Mouse (Mus musculus) limb, embryonic 15.5 days (tissue): ENCODE results near the gene Rraga. TPM values are rescaled to one million over a fixed set of nuclear protein-coding genes. Genes with fewer than 3 reads are reported as not detected.

Source experiments
- ATAC-seq: fragments of 200-750 bp; cut with Nextera tagmentation; 2 replicates; pipeline ENCODE4 v1.8.0; 2017; ENCODE audit warnings: low read depth, moderate TSS enrichment; ENCODE audit not compliant: insufficient number of reproducible peaks, low FRiP score, low TSS enrichment
- H3K27ac ChIP-seq: fragments of 300-500 bp; sonication (generic); 2 replicates; pipeline ENCODE4 v1.5.1; 2015; ENCODE audit warnings: moderate library complexity, mild to moderate bottlenecking, inconsistent platforms
- H3K27me3 ChIP-seq: fragments of 300-500 bp; sonication (generic); 2 replicates; pipeline ENCODE4 v1.6.1; 2015; ENCODE audit warnings: inconsistent platforms
- H3K36me3 ChIP-seq: fragments of 300-500 bp; sonication (generic); 2 replicates; pipeline ENCODE4 v1.6.1; 2015; ENCODE audit warnings: inconsistent platforms
- H3K4me1 ChIP-seq: fragments of 300-500 bp; sonication (generic); 2 replicates; pipeline ENCODE4 v1.6.1; 2015; ENCODE audit warnings: inconsistent platforms
- H3K4me2 ChIP-seq: fragments of 300-500 bp; sonication (generic); 2 replicates; pipeline ENCODE4 v1.6.1; 2015; ENCODE audit warnings: mild to moderate bottlenecking, inconsistent platforms
- H3K4me3 ChIP-seq: fragments of 300-500 bp; sonication (generic); 2 replicates; pipeline ENCODE4 v1.5.1; 2015; ENCODE audit warnings: mild to moderate bottlenecking, inconsistent platforms
- H3K9ac ChIP-seq: fragments of 300-500 bp; sonication (generic); 2 replicates; pipeline ENCODE4 v1.6.1; 2015; ENCODE audit warnings: inconsistent platforms
- H3K9me3 ChIP-seq: fragments of 300-500 bp; sonication (generic); 2 replicates; pipeline ENCODE4 v1.6.1; 2016; ENCODE audit warnings: inconsistent platforms
- WGBS: fragments of 180-500 bp; shearing (Covaris S2); methylation state at CpG from one replicate; pipeline ENCODE4 v1.1.7; 2015; 5-methylcytosine and 5-hydroxymethylcytosine counted together
- polyA plus RNA-seq: library from polyadenylated mRNA; unstranded; fragments of >200 nt; fragmentation: Nextera tagmentation; extraction: Ambion mirVana; gene quantifications from 2 replicates; pipeline ENCODE4 v1.2.1, GENCODE M21; 2015

The Rraga gene
- 75.4 and 95.2 TPM in 2 replicates for polyA plus RNA-seq

- Histone ChIP-seq H3K9me3 (no peaks in the 10 kb centered on the region), H3K4me3 (peak within 1 kb of the TSS; percentile 82), H3K4me1 (peaks cover 9% of the 10 kb centered on the region), H3K9ac (peak within 1 kb of the TSS; percentile 84), H3K4me2 (peak within 1 kb of the TSS; percentile 69), H3K27ac (peak within 1 kb of the TSS; percentile 98), H3K36me3 (peaks cover 12% of the 10 kb centered on the region), H3K27me3 (no peaks in the 10 kb centered on the region)
- under 1% methylated on average over 53 of the region's 53 CpGs for WGBS
- peak; percentile 92 for ATAC-seq
Measured at GRCm38 (mm10) chr4:86575283-86575983, at the start of gene Rraga. Rraga (plus strand) TSS chr4:86575668.

DNA sequence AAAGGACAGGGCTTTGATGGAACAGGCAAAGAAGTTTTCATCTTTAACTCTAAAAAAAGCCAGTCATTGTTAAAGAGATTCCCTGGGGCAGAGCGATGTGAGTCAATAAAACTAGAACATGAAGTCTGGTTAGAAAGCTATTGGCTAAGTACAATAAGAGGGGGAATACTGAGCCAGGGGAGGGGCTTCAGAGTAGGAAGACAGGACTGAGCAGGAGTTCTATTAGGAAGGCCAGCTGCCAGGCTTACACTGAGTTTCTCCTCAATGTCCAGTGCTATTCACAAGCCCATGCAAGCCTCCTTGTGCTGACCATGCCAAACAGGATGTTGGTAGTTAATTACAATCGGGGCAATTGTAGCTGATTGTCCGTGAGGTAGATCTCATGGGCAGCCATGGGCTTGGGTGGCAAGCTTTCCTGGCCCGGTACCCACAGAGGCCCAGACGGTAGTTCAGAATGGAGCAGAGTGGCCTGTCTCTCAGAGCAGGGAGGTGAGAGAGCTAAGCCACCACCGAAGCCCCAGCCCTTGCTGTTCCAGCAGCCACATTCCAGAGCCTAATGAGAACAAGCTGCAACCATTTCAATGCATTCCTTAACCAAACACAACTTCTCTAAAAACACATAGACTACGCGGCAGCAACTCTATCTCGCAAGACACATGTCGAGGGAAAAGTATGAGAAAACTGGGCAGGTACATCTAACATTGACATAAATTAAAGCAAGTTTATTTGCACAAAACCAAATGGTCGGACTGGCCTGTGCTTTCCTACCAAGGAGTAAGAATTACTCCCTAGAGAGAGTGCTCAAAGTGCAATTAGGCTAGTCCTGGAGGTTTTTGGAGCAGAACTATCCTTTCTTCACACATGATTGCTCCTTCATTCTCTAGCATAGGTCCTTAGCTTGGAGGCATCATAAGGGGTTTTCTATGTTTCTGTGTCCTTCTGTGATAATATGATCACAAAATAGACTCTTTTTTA, 48.0 kb upstream of the Rraga start:
- H3K36me3 ChIP-seq = no peaks in the 10 kb centered on the region
- no peaks in the 10 kb centered on the region for H3K27me3 ChIP-seq
- H3K9me3 ChIP-seq = no peaks in the 10 kb centered on the region
- peak overlapping the region; percentile 86 for H3K27ac ChIP-seq
- ATAC-seq = peak; percentile 77
- WGBS = 15% methylated on average over 11 of the region's 11 CpGs
- H3K4me1 ChIP-seq = peaks cover 28% of the 10 kb centered on the region
- no peak overlapping the region for H3K9ac ChIP-seq
- H3K4me3 ChIP-seq = no peak overlapping the region
- no peak overlapping the region for H3K4me2 ChIP-seq

DNA sequence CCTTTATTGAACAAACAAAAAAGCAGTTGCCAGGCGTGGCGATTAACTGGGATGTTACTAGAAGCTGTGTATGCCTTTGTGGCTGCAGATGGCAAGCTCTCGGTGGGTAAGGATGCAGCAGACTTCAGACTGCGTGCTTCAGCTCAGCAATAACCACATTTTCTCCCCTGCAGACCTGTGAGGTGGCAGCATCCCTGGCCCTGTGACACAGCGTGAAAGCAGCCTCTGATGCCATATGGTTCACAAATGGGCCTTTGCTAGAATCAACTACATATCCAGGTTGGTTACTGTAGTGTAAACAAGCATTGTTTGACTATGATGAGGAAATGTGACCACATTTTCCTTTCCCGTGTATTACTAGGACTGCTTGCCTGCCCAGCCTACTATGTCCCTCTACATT, 46.3 kb upstream of the Rraga start:
- Histone ChIP-seq H3K36me3 (no peaks in the 10 kb centered on the region), H3K9me3 (no peaks in the 10 kb centered on the region), H3K4me1 (peaks cover 38% of the 10 kb centered on the region), H3K9ac (no peak overlapping the region), H3K4me3 (no peak overlapping the region), H3K4me2 (no peak overlapping the region), H3K27me3 (no peaks in the 10 kb centered on the region), H3K27ac (no peak overlapping the region)
- no peak for ATAC-seq
- 68% methylated on average over 6 of the region's 6 CpGs for WGBS

DNA sequence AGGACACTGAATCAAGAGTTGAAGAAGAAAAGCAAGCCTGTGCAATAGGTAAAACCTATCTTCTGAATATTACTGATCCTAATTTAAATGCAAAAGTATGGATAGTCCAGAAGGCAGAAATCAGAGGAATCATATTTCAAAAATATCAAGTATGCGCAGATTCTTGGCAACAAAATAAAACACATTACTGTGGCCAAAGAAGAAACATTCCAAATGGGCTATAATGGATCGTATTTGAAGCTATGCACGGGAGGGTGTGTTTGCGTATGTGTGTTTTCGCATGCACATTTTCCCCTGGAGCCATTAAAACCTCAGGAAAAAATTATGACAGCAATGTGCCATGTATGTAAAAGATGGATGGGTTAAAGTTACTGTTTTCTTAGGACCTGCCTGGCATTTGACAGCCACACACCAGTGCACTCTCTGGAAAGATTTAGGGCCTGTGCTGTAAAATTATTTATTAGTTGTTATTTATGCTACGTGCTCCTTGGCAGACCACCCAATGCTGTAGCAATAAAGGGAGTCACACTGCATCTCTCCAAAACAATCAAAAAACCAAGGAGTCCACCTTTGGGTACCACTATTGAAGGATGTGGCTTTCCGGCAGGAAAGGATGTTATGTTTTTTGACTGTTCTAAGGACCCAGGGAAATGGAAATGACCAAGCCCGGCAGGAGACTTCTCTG, 41.9 kb upstream of the Rraga start:
- Histone ChIP-seq H3K9me3 (no peaks in the 10 kb centered on the region), H3K9ac (no peak overlapping the region), H3K27ac (peak overlapping the region; percentile 29), H3K4me3 (no peak overlapping the region), H3K36me3 (no peaks in the 10 kb centered on the region), H3K4me2 (no peak overlapping the region), H3K27me3 (no peaks in the 10 kb centered on the region), H3K4me1 (peaks cover 14% of the 10 kb centered on the region)
- no peak for ATAC-seq
- 27% methylated on average over 8 of the region's 8 CpGs for WGBS

DNA sequence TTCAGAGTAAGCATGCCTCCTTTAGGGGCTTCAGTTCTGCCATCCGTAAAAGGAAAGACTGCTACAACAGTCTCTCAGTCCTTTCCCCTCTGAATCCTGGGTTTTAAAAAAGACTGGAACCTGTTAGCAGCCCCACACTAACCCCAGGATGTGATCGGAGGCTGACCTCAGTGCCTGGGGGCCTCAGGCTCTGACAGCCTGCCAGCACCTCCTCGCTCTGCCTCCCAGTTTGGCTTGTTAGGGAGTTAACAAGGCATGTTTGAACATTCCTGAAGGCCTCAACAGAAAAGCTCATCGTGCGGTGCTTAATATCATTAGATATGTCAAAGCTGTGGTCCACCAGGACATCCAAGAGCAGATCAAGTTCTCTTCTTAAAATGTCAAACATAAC, 41.4 kb upstream of the Rraga start:
- no peaks in the 10 kb centered on the region for H3K9me3 ChIP-seq
- no peak overlapping the region for H3K4me3 ChIP-seq
- H3K27ac ChIP-seq = peak overlapping the region; percentile 29
- ATAC-seq = no peak
- H3K4me2 ChIP-seq = no peak overlapping the region
- no peaks in the 10 kb centered on the region for H3K36me3 ChIP-seq
- peaks cover 14% of the 10 kb centered on the region for H3K4me1 ChIP-seq
- H3K9ac ChIP-seq = no peak overlapping the region
- no peaks in the 10 kb centered on the region for H3K27me3 ChIP-seq
- WGBS = 21% methylated on average over 5 of the region's 5 CpGs

DNA sequence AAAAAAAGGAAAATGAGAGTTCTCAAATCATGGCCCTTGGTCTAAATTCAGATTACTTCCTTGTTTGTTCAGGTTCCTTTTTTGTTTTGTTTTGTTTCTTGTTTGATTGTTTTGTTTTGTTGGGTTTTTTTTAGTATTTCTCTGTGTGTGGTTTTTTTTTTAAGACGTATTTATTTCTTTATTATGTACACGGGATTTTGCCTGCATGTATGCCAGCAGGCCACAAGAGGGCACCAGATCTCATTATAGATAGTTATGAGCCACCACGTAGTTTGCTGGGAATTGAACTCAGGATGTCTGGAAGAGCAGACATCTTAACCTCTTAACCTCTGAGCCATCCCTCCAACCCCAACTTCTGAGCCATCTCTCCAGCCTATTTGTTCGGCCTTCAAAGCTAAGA, 37.5 kb upstream of the Rraga start:
- no peak overlapping the region for H3K4me2 ChIP-seq
- 48% methylated on average over 4 of the region's 4 CpGs for WGBS
- H3K36me3 ChIP-seq = no peaks in the 10 kb centered on the region
- H3K27ac ChIP-seq = no peak overlapping the region
- no peak for ATAC-seq
- H3K27me3 ChIP-seq = no peaks in the 10 kb centered on the region
- no peaks in the 10 kb centered on the region for H3K9me3 ChIP-seq
- H3K4me1 ChIP-seq = peaks cover 9% of the 10 kb centered on the region
- no peak overlapping the region for H3K9ac ChIP-seq
- H3K4me3 ChIP-seq = no peak overlapping the region

GRCm38 (mm10) chr4:86538936-86539335, 36.5 kb upstream of the Rraga start:
- no peaks in the 10 kb centered on the region for H3K36me3 ChIP-seq
- no peak overlapping the region for H3K4me3 ChIP-seq
- H3K4me2 ChIP-seq = no peak overlapping the region
- no peak overlapping the region for H3K9ac ChIP-seq
- H3K4me1 ChIP-seq = peaks cover 10% of the 10 kb centered on the region
- H3K27ac ChIP-seq = no peak overlapping the region
- no peaks in the 10 kb centered on the region for H3K9me3 ChIP-seq
- ATAC-seq = no peak
- no peaks in the 10 kb centered on the region for H3K27me3 ChIP-seq
- 93% methylated on average over 5 of the region's 5 CpGs for WGBS

DNA sequence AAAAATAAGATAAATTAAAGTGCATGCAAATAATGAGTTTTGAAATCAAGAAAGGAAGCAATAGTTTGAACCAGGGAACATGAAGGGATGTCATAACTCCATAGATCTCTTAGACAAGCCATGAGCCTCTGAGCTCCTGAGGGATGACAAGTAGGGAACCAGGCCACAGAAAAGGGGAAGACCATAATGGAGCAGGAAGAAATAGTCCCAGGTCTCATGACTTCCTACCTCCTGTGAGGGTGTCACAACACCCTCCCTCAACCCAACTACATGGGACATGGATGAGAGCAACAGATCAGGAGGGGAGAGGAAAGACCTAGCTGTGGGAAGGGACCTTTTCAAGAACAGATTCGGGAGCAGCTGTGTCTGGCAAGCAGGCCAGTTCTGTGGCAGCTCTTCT, 33.9 kb upstream of the Rraga start:
- Histone ChIP-seq H3K4me3 (no peak overlapping the region), H3K4me2 (no peak overlapping the region), H3K4me1 (peaks cover 17% of the 10 kb centered on the region), H3K9ac (no peak overlapping the region), H3K27me3 (no peaks in the 10 kb centered on the region), H3K27ac (no peak overlapping the region), H3K36me3 (no peaks in the 10 kb centered on the region), H3K9me3 (no peaks in the 10 kb centered on the region)
- 55% methylated on average over 1 of the region's 1 CpGs for WGBS
- ATAC-seq = no peak

DNA sequence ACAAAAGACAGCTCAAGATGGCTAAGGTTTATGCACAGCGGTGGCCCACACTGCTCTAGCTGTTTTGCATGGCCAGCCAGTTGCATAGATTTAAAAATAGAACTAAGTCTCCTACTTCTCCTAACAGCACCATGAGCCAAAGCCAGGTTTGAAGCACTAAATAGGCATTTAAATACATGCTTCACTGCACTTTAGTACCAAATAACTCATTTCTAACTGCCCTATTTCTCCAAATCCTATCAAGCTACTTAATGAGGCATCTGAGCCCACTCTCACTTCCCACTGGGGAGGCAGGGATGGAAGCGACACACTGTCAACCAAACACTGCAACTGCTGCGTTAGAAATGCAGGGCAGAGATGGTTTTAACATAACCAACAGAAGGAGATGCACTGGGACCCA, 31.5 kb upstream of the Rraga start:
- no peak for ATAC-seq
- no peak overlapping the region for H3K4me3 ChIP-seq
- H3K4me2 ChIP-seq = no peak overlapping the region
- WGBS = 63% methylated on average over 3 of the region's 3 CpGs
- no peak overlapping the region for H3K9ac ChIP-seq
- H3K36me3 ChIP-seq = no peaks in the 10 kb centered on the region
- H3K27me3 ChIP-seq = no peaks in the 10 kb centered on the region
- no peak overlapping the region for H3K27ac ChIP-seq
- no peaks in the 10 kb centered on the region for H3K9me3 ChIP-seq
- H3K4me1 ChIP-seq = peaks cover 17% of the 10 kb centered on the region

- Histone ChIP-seq H3K4me3 (no peak overlapping the region), H3K4me1 (peaks cover 17% of the 10 kb centered on the region), H3K27ac (peak overlapping the region; percentile 35; the same call in 1 of the 2 replicates), H3K9ac (no peak overlapping the region), H3K4me2 (no peak overlapping the region), H3K27me3 (no peaks in the 10 kb centered on the region), H3K36me3 (no peaks in the 10 kb centered on the region), H3K9me3 (no peaks in the 10 kb centered on the region)
- 33% methylated on average over 5 of the region's 5 CpGs for WGBS
- ATAC-seq = no peak
Measured at GRCm38 (mm10) chr4:86545615-86546014, 29.9 kb upstream of the Rraga start.

- H3K36me3 ChIP-seq = no peaks in the 10 kb centered on the region
- 78% methylated on average over 9 of the region's 9 CpGs for WGBS
- no peaks in the 10 kb centered on the region for H3K9me3 ChIP-seq
- H3K9ac ChIP-seq = no peak overlapping the region
- no peak overlapping the region for H3K4me3 ChIP-seq
- peaks cover 14% of the 10 kb centered on the region for H3K4me1 ChIP-seq
- H3K27ac ChIP-seq = no peak overlapping the region
- no peak overlapping the region for H3K4me2 ChIP-seq
- no peak for ATAC-seq
- no peaks in the 10 kb centered on the region for H3K27me3 ChIP-seq
Measured at GRCm38 (mm10) chr4:86548332-86548731, 27.1 kb upstream of the Rraga start.
